Mouse (Mus musculus): ENCODE measurements around the gene Gfap. TPM values are rescaled to one million over a fixed set of nuclear protein-coding genes. Genes with fewer than 3 reads are reported as not detected.

Gfap gene
- polyA plus RNA-seq, 1 experiment from 2014 or later, result 0.31 TPM

- Histone ChIP-seq H3K4me2 (ENCODE audit: low read depth, low read length) (no peak overlapping the region), H3K9ac (ENCODE audit: low read depth, low read length) (no peak overlapping the region), H3K4me3 (ENCODE audit: low read depth, low read length) (no peak overlapping the region), H3K4me1 (ENCODE audit: control insufficient read depth, insufficient read depth, low read length) (peaks cover 3% of the 10 kb centered on the region; the same call in 1 of the 2 replicates), H3K9me3 (ENCODE audit: control insufficient read depth, low read length) (no peaks in the 10 kb centered on the region), H3K36me3 (ENCODE audit: control insufficient read depth, insufficient read depth, low read length) (no peaks in the 10 kb centered on the region), H3K27me3 (replicated peaks; ENCODE audit: control insufficient read depth, insufficient read depth, low read length) (peaks cover 17% of the 10 kb centered on the region; the same call in 1 of the 2 replicates), H3K27ac (replicated peaks; ENCODE audit: low read depth, low read length) (no peak overlapping the region)
- 65% methylated on average over 5 of the region's 5 CpGs for WGBS
- ATAC-seq (ENCODE audit: low read depth) (no peak), DNase-seq (ENCODE audit: low spot score) (no peak)
Measured at GRCm38 (mm10) chr11:102890096-102890495, 10.6 kb downstream of the Gfap start.

- WGBS, result 58% methylated on average over 3 of the region's 3 CpGs
- no peak overlapping the region for H3K4me2 ChIP-seq (ENCODE audit: low read depth, low read length)
- ATAC-seq (ENCODE audit: low read depth) (no peak), DNase-seq (ENCODE audit: low spot score) (no peak)
- H3K36me3 ChIP-seq (ENCODE audit: control insufficient read depth, insufficient read depth, low read length), result no peaks in the 10 kb centered on the region
- H3K27ac ChIP-seq (replicated peaks; ENCODE audit: low read depth, low read length), result no peak overlapping the region
- H3K27me3 ChIP-seq (replicated peaks; ENCODE audit: control insufficient read depth, insufficient read depth, low read length), result peaks cover 5% of the 10 kb centered on the region; the same call in 1 of the 2 replicates
- no peaks in the 10 kb centered on the region; the same call in 1 of the 2 replicates for H3K4me1 ChIP-seq (ENCODE audit: control insufficient read depth, insufficient read depth, low read length)
- no peak overlapping the region for H3K4me3 ChIP-seq (ENCODE audit: low read depth, low read length)
- no peak overlapping the region for H3K9ac ChIP-seq (ENCODE audit: low read depth, low read length)
- no peaks in the 10 kb centered on the region for H3K9me3 ChIP-seq (ENCODE audit: control insufficient read depth, low read length)
Measured at GRCm38 (mm10) chr11:102888135-102888534, 12.6 kb downstream of the Gfap start.

GRCm38 (mm10) chr11:102887433-102887832 is 13.3 kb downstream of the Gfap start:
- Histone ChIP-seq H3K9ac (ENCODE audit: low read depth, low read length) (no peak overlapping the region), H3K27ac (replicated peaks; ENCODE audit: low read depth, low read length) (no peak overlapping the region), H3K4me3 (ENCODE audit: low read depth, low read length) (no peak overlapping the region), H3K4me2 (ENCODE audit: low read depth, low read length) (no peak overlapping the region), H3K9me3 (ENCODE audit: control insufficient read depth, low read length) (no peaks in the 10 kb centered on the region), H3K27me3 (replicated peaks; ENCODE audit: control insufficient read depth, insufficient read depth, low read length) (peaks cover 5% of the 10 kb centered on the region; the same call in 1 of the 2 replicates), H3K36me3 (ENCODE audit: control insufficient read depth, insufficient read depth, low read length) (no peaks in the 10 kb centered on the region), H3K4me1 (ENCODE audit: control insufficient read depth, insufficient read depth, low read length) (no peaks in the 10 kb centered on the region)
- ATAC-seq (ENCODE audit: low read depth), result no peak
- 84% methylated on average over 5 of the region's 5 CpGs for WGBS
- no peak for DNase-seq (ENCODE audit: low spot score)

GRCm38 (mm10) chr11:102884616-102885219 is 16.0 kb downstream of the Gfap start, which contains the start of gene Fam187a:
TSS of gene Fam187a (plus strand) at chr11:102885169.
- no peak within 1 kb of the TSS for H3K27ac ChIP-seq (replicated peaks; ENCODE audit: low read depth, low read length)
- no peaks in the 10 kb centered on the region for H3K9me3 ChIP-seq (ENCODE audit: control insufficient read depth, low read length)
- peaks cover 10% of the 10 kb centered on the region for H3K4me1 ChIP-seq (ENCODE audit: control insufficient read depth, insufficient read depth, low read length)
- no peak within 1 kb of the TSS for H3K4me3 ChIP-seq (ENCODE audit: low read depth, low read length)
- H3K4me2 ChIP-seq (ENCODE audit: low read depth, low read length), result no peak within 1 kb of the TSS
- DNase-seq (ENCODE audit: low spot score), result no peak
- H3K9ac ChIP-seq (ENCODE audit: low read depth, low read length), result no peak within 1 kb of the TSS
- no peak for ATAC-seq (ENCODE audit: low read depth)
- H3K36me3 ChIP-seq (ENCODE audit: control insufficient read depth, insufficient read depth, low read length), result no peaks in the 10 kb centered on the region
- peaks cover 5% of the 10 kb centered on the region; the same call in 1 of the 2 replicates for H3K27me3 ChIP-seq (replicated peaks; ENCODE audit: control insufficient read depth, insufficient read depth, low read length)
- WGBS, result 48% methylated on average over 10 of the region's 10 CpGs

- ATAC-seq (ENCODE audit: low read depth) (no peak), DNase-seq (ENCODE audit: low spot score) (no peak)
- H3K27ac ChIP-seq (replicated peaks; ENCODE audit: low read depth, low read length), result peak overlapping the region; percentile 81
- peak overlapping the region; percentile 89 for H3K9ac ChIP-seq (ENCODE audit: low read depth, low read length)
- no peaks in the 10 kb centered on the region for H3K27me3 ChIP-seq (replicated peaks; ENCODE audit: control insufficient read depth, insufficient read depth, low read length)
- peak overlapping the region; percentile 83 for H3K4me3 ChIP-seq (ENCODE audit: low read depth, low read length)
- peaks cover 11% of the 10 kb centered on the region for H3K36me3 ChIP-seq (ENCODE audit: control insufficient read depth, insufficient read depth, low read length)
- peaks cover 14% of the 10 kb centered on the region for H3K4me1 ChIP-seq (ENCODE audit: control insufficient read depth, insufficient read depth, low read length)
- peak overlapping the region; percentile 87 for H3K4me2 ChIP-seq (ENCODE audit: low read depth, low read length)
- WGBS, result 17% methylated on average over 13 of the region's 13 CpGs
- H3K9me3 ChIP-seq (ENCODE audit: control insufficient read depth, low read length), result no peaks in the 10 kb centered on the region
Measured at GRCm38 (mm10) chr11:102881314-102882198, 19.2 kb downstream of the Gfap start.

- Histone ChIP-seq H3K27ac (replicated peaks; ENCODE audit: low read depth, low read length) (peak within 1 kb of the TSS; percentile 81), H3K36me3 (ENCODE audit: control insufficient read depth, insufficient read depth, low read length) (peaks cover 17% of the 10 kb centered on the region), H3K9me3 (ENCODE audit: control insufficient read depth, low read length) (no peaks in the 10 kb centered on the region), H3K9ac (ENCODE audit: low read depth, low read length) (peak within 1 kb of the TSS; percentile 89), H3K4me2 (ENCODE audit: low read depth, low read length) (peak within 1 kb of the TSS; percentile 87), H3K27me3 (replicated peaks; ENCODE audit: control insufficient read depth, insufficient read depth, low read length) (no peaks in the 10 kb centered on the region), H3K4me3 (ENCODE audit: low read depth, low read length) (peak within 1 kb of the TSS; percentile 83), H3K4me1 (ENCODE audit: control insufficient read depth, insufficient read depth, low read length) (peaks cover 14% of the 10 kb centered on the region)
- under 1% methylated on average over 62 of the region's 62 CpGs for WGBS
- DNase-seq (ENCODE audit: low spot score) (peak; percentile 94), ATAC-seq (ENCODE audit: low read depth) (peak; percentile 93)
Measured at GRCm38 (mm10) chr11:102880585-102881313, 20.0 kb downstream of the Gfap start, which contains the start of the genes Eftud2 and Ccdc103. TSS of gene Eftud2 (minus strand) at chr11:102880985. TSS of gene Ccdc103 (plus strand) at chr11:102881204.

GRCm38 (mm10) chr11:102879558-102879957 is 21.2 kb downstream of the Gfap start:
- Histone ChIP-seq H3K27ac (replicated peaks; ENCODE audit: low read depth, low read length) (no peak overlapping the region), H3K27me3 (replicated peaks; ENCODE audit: control insufficient read depth, insufficient read depth, low read length) (no peaks in the 10 kb centered on the region), H3K9ac (ENCODE audit: low read depth, low read length) (peak overlapping the region; percentile 89; the same call in 1 of the 2 replicates), H3K4me2 (ENCODE audit: low read depth, low read length) (peak overlapping the region; percentile 87), H3K9me3 (ENCODE audit: control insufficient read depth, low read length) (no peaks in the 10 kb centered on the region), H3K36me3 (ENCODE audit: control insufficient read depth, insufficient read depth, low read length) (peaks cover 29% of the 10 kb centered on the region), H3K4me1 (ENCODE audit: control insufficient read depth, insufficient read depth, low read length) (peaks cover 14% of the 10 kb centered on the region), H3K4me3 (ENCODE audit: low read depth, low read length) (peak overlapping the region; percentile 83)
- 79% methylated on average over 2 of the region's 2 CpGs for WGBS
- no peak for DNase-seq (ENCODE audit: low spot score)
- ATAC-seq (ENCODE audit: low read depth), result no peak

GRCm38 (mm10) chr11:102874801-102875334 is 25.8 kb downstream of the Gfap start:
- ATAC-seq (ENCODE audit: low read depth) (no peak), DNase-seq (ENCODE audit: low spot score) (no peak)
- Histone ChIP-seq H3K27me3 (replicated peaks; ENCODE audit: control insufficient read depth, insufficient read depth, low read length) (no peaks in the 10 kb centered on the region), H3K9ac (ENCODE audit: low read depth, low read length) (no peak overlapping the region), H3K9me3 (ENCODE audit: control insufficient read depth, low read length) (no peaks in the 10 kb centered on the region), H3K27ac (replicated peaks; ENCODE audit: low read depth, low read length) (no peak overlapping the region), H3K36me3 (ENCODE audit: control insufficient read depth, insufficient read depth, low read length) (peaks cover 56% of the 10 kb centered on the region), H3K4me2 (ENCODE audit: low read depth, low read length) (no peak overlapping the region), H3K4me1 (ENCODE audit: control insufficient read depth, insufficient read depth, low read length) (peaks cover 5% of the 10 kb centered on the region; the same call in 1 of the 2 replicates), H3K4me3 (ENCODE audit: low read depth, low read length) (no peak overlapping the region)
- 92% methylated on average over 7 of the region's 7 CpGs for WGBS
